Mouse (Mus musculus) G1E (cell line): ENCODE measurements around the gene Tmem125.

ENCODE experiments used
- CTCF ChIP-seq: IDR thresholded peaks from 2 replicates; pipeline ENCODE4 v1.5.1; 2012; ENCODE audit warnings: low read depth, low read length, inconsistent platforms, mixed read lengths
- GATA1 ChIP-seq: IDR thresholded peaks from 2 replicates; pipeline ENCODE4 v1.6.1; 2012; ENCODE audit warnings: borderline replicate concordance, low read length, inconsistent platforms, mixed read lengths
- GATA2 ChIP-seq: IDR thresholded peaks from 2 replicates; pipeline ENCODE4 v1.6.1; 2012; ENCODE audit warnings: low read depth, low read length, inconsistent platforms, borderline replicate concordance
- POLR2AphosphoS5 ChIP-seq: IDR thresholded peaks from 2 replicates; pipeline ENCODE4 v1.6.1; 2012; ENCODE audit warnings: low read depth, low read length, inconsistent platforms; ENCODE audit not compliant: insufficient replicate concordance
- TAL1 ChIP-seq: conservative IDR thresholded peaks from 2 replicates; pipeline ENCODE4 v1.6.1; 2012; ENCODE audit warnings: low read depth, low read length, inconsistent platforms, mixed read lengths

GRCm38 (mm10) chr4:118582629-118583028, 38.8 kb upstream of the Tmem125 start:
- TF ChIP-seq TAL1 (no peak), CTCF (no peak; the same call in 1 of the 2 replicates), GATA1 (no peak), GATA2 (no peak), POLR2AphosphoS5 (no peak)
